Mouse (Mus musculus): ENCODE measurements around the gene Otos.

Gene Otos

GRCm38 (mm10) chr1:92657025-92657820 is 8.6 kb upstream of the Otos start:
- no peak for TF ChIP-seq GATA4 (IDR thresholded peaks at IDR 0.05; ENCODE audit: insufficient replicate concordance, low read length)

GRCm38 (mm10) chr1:92654676-92655075 is 6.0 kb upstream of the Otos start:
- no peak for TF ChIP-seq GATA4 (IDR thresholded peaks at IDR 0.05; ENCODE audit: insufficient replicate concordance, low read length)

GRCm38 (mm10) chr1:92653179-92653578 is 4.5 kb upstream of the Otos start:
- TF ChIP-seq GATA4 (IDR thresholded peaks at IDR 0.05; ENCODE audit: insufficient replicate concordance, low read length) = no peak

- TF ChIP-seq GATA4 (IDR thresholded peaks at IDR 0.05; ENCODE audit: insufficient replicate concordance, low read length) = no peak
These were observed 2.8 kb upstream of the Otos start for GRCm38 (mm10) chr1:92651467-92651866.

GRCm38 (mm10) chr1:92648197-92648596 is 444 bp downstream of the Otos start:
- TF ChIP-seq GATA4 (IDR thresholded peaks at IDR 0.05; ENCODE audit: insufficient replicate concordance, low read length) = no peak

- TF ChIP-seq GATA4 (IDR thresholded peaks at IDR 0.05; ENCODE audit: insufficient replicate concordance, low read length) = no peak
These were observed 889 bp downstream of the Otos start for GRCm38 (mm10) chr1:92647752-92648151.

GRCm38 (mm10) chr1:92647026-92647425 is 1.6 kb downstream of the Otos start:
- no peak for TF ChIP-seq GATA4 (IDR thresholded peaks at IDR 0.05; ENCODE audit: insufficient replicate concordance, low read length)

- no peak for TF ChIP-seq GATA4 (IDR thresholded peaks at IDR 0.05; ENCODE audit: insufficient replicate concordance, low read length)
These were observed 2.0 kb downstream of the Otos start for GRCm38 (mm10) chr1:92646601-92647000.

- TF ChIP-seq GATA4 (IDR thresholded peaks at IDR 0.05; ENCODE audit: insufficient replicate concordance, low read length) = no peak
These were observed 2.5 kb downstream of the Otos start for GRCm38 (mm10) chr1:92646111-92646510.

- no peak for TF ChIP-seq GATA4 (IDR thresholded peaks at IDR 0.05; ENCODE audit: insufficient replicate concordance, low read length)
These were observed 3.7 kb downstream of the Otos start for GRCm38 (mm10) chr1:92644916-92645315.

GRCm38 (mm10) chr1:92643691-92644090 is 5.0 kb downstream of the Otos start:
- TF ChIP-seq GATA4 (IDR thresholded peaks at IDR 0.05; ENCODE audit: insufficient replicate concordance, low read length) = no peak

- TF ChIP-seq GATA4 (IDR thresholded peaks at IDR 0.05; ENCODE audit: insufficient replicate concordance, low read length) = peak; percentile 35; the same call in 1 of the 2 replicates
These were observed 6.9 kb downstream of the Otos start, which contains the start of gene Cops9 for GRCm38 (mm10) chr1:92641514-92642272. Gene Cops9, minus strand, starts transcription at chr1:92641985.

GRCm38 (mm10) chr1:92640393-92640792 is 8.2 kb downstream of the Otos start:
- no peak for TF ChIP-seq GATA4 (IDR thresholded peaks at IDR 0.05; ENCODE audit: insufficient replicate concordance, low read length)

GRCm38 (mm10) chr1:92638736-92639135 is 9.9 kb downstream of the Otos start:
- no peak for TF ChIP-seq GATA4 (IDR thresholded peaks at IDR 0.05; ENCODE audit: insufficient replicate concordance, low read length)

GRCm38 (mm10) chr1:92638181-92638580 is 10.5 kb downstream of the Otos start:
- no peak for TF ChIP-seq GATA4 (IDR thresholded peaks at IDR 0.05; ENCODE audit: insufficient replicate concordance, low read length)

- TF ChIP-seq GATA4 (IDR thresholded peaks at IDR 0.05; ENCODE audit: insufficient replicate concordance, low read length) = no peak
These were observed 11.0 kb downstream of the Otos start for GRCm38 (mm10) chr1:92637501-92638172.

Measured in liver, adult (tissue).